Mouse (Mus musculus) intestine, embryonic 16.5 days (tissue): Measurements from ENCODE around the gene Six1. TPM values are rescaled to one million over a fixed set of nuclear protein-coding genes. Genes with fewer than 3 reads are reported as not detected.

Experiments used
- ATAC-seq: fragments of 200-750 bp; cut with Nextera tagmentation; 2 replicates; pipeline ENCODE4 v1.8.0; 2017; ENCODE audit warnings: moderate TSS enrichment, moderate library complexity
- H3K27ac ChIP-seq: fragments of 300-500 bp; sonication (generic); 2 replicates; pipeline ENCODE4 v1.5.1; 2014; ENCODE audit warnings: mild to moderate bottlenecking, low read length
- H3K27me3 ChIP-seq: fragments of 300-500 bp; sonication (generic); replicated peaks from 2 replicates; pipeline ENCODE4 v1.6.1; 2014; ENCODE audit warnings: low read length, control low read depth, mixed read lengths; ENCODE audit not compliant: control insufficient read depth, insufficient read depth
- H3K36me3 ChIP-seq: fragments of 300-500 bp; sonication (generic); 2 replicates; pipeline ENCODE4 v1.6.1; 2014; ENCODE audit warnings: low read length, control low read depth; ENCODE audit not compliant: control insufficient read depth, insufficient read depth
- H3K4me1 ChIP-seq: fragments of 300-500 bp; sonication (generic); 2 replicates; pipeline ENCODE4 v1.6.1; 2014; ENCODE audit warnings: low read length, control low read depth, mixed read lengths; ENCODE audit not compliant: control insufficient read depth, insufficient read depth
- H3K4me2 ChIP-seq: fragments of 300-500 bp; sonication (generic); 2 replicates; pipeline ENCODE4 v1.6.1; 2014; ENCODE audit warnings: low read depth, low read length, control low read depth
- H3K4me3 ChIP-seq: fragments of 300-500 bp; sonication (generic); 2 replicates; pipeline ENCODE4 v1.5.1; 2014; ENCODE audit warnings: mild to moderate bottlenecking, low read length
- H3K9ac ChIP-seq: fragments of 300-500 bp; sonication (generic); 2 replicates; pipeline ENCODE4 v1.6.1; 2014; ENCODE audit warnings: low read depth, low read length
- H3K9me3 ChIP-seq: fragments of 300-500 bp; sonication (generic); 2 replicates; pipeline ENCODE4 v1.6.1; 2016; ENCODE audit warnings: low read length, control low read depth; ENCODE audit not compliant: control insufficient read depth
- WGBS: fragments of 180-500 bp; shearing (Covaris S2); extraction: QIAGEN DNeasy Blood & Tissue Kit; methylation state at CpG from one replicate; pipeline ENCODE4 v1.1.7; 2014; 5-methylcytosine and 5-hydroxymethylcytosine counted together
- polyA plus RNA-seq: library from polyadenylated mRNA; unstranded; fragments of >200 nt; fragmentation: Nextera tagmentation; extraction: Ambion mirVana; gene quantifications from 2 replicates; pipeline ENCODE4 v1.2.1, GENCODE M21; 2015

The Six1 gene
- polyA plus RNA-seq, 1 experiment from 2014 or later: not detected

DNA sequence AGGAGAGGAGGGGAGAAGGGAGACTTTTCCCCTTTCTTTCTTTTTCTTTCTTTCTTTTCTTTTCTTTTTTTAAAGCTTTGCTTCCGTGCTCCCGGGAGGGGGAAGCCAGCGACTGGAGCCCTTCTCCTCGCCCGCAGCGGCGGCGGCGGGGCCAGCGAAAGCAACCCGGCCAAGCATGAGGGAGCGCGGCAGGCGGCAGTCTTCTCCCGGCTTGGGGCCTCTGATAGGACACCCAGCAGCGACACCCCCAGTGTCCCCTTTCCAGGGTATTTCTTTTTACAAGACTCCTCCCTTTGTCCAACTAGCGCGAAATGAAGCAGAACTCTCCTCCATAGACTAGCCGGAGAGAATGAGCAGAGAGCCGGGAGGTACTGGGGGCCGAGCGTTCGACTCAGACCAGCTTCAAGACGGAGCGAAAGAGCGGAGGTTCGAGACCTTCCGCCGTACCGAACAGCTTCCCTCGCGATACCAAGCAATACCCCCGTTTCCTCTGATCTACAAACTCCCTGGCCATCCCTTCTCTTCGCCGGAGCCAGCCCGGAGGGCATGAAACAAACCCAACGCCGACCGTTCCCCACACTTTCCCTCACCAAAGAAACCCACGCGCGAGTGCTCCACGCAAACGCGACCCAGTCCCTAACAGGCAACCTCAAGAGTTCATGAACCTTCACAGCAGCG is 8.5 kb downstream of the Six1 start:
- H3K4me2 ChIP-seq: peak overlapping the region; percentile 63
- no peaks in the 10 kb centered on the region for H3K9me3 ChIP-seq
- H3K4me3 ChIP-seq: peak overlapping the region; percentile 46
- ATAC-seq: 0 out of 2 replicates have a peak, but pooled peaks have one; percentile 24
- H3K4me1 ChIP-seq: peaks cover 25% of the 10 kb centered on the region
- H3K27me3 ChIP-seq: peaks cover 80% of the 10 kb centered on the region
- WGBS: under 1% methylated on average over 46 of the region's 46 CpGs
- H3K9ac ChIP-seq: no peak overlapping the region; the same call in 1 of the 2 replicates
- H3K36me3 ChIP-seq: no peaks in the 10 kb centered on the region
- H3K27ac ChIP-seq: no peak overlapping the region

DNA sequence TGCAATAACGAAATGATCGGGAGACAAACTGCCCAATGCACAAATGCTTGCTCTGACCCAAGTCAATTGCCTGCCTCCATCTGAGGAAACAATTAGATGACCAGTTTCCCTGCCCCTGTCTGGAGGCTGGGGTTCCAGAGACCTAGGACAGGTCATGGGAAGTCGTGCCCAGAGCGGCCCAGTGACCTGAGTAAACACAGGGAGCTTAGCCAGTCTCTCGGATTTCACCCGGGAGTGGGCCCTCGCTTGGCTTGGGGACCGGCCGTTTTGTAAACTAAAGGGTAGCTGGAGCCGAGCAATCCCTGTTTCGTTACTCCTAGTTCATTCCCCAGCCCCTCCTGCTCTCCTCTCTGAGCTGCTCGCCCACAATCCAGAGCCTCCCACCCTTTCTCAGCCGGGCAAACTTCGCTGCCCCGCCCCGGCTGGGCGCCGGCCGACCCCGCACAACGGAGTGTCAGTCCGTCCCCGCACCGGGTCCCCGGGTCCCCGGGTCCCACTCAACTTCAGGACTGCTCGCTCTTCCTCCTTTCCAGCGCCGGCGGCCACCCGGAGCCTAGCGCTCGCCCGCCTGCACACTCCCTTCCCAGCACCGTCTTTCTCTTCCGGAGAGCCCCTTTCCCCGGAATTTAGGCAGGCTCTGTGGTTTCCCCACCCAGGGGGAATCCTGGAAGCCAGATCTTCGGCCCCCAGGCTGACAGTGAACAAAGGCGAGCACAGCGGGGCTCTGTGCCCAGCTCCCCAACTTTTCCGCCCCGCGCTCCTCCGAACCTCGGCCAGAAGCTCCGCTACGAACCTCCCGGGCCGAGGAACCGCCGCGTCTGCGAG is 9.3 kb downstream of the Six1 start:
- peak overlapping the region; percentile 63 for H3K4me2 ChIP-seq
- H3K9ac ChIP-seq: peak overlapping the region; percentile 6; the same call in 1 of the 2 replicates
- WGBS: under 1% methylated on average over 52 of the region's 53 CpGs
- H3K27me3 ChIP-seq: peaks cover 81% of the 10 kb centered on the region
- H3K9me3 ChIP-seq: no peaks in the 10 kb centered on the region
- H3K27ac ChIP-seq: no peak overlapping the region
- H3K36me3 ChIP-seq: no peaks in the 10 kb centered on the region
- peak; percentile 45; the same call in 1 of the 2 replicates for ATAC-seq
- peaks cover 25% of the 10 kb centered on the region for H3K4me1 ChIP-seq
- peak overlapping the region; percentile 46 for H3K4me3 ChIP-seq

DNA sequence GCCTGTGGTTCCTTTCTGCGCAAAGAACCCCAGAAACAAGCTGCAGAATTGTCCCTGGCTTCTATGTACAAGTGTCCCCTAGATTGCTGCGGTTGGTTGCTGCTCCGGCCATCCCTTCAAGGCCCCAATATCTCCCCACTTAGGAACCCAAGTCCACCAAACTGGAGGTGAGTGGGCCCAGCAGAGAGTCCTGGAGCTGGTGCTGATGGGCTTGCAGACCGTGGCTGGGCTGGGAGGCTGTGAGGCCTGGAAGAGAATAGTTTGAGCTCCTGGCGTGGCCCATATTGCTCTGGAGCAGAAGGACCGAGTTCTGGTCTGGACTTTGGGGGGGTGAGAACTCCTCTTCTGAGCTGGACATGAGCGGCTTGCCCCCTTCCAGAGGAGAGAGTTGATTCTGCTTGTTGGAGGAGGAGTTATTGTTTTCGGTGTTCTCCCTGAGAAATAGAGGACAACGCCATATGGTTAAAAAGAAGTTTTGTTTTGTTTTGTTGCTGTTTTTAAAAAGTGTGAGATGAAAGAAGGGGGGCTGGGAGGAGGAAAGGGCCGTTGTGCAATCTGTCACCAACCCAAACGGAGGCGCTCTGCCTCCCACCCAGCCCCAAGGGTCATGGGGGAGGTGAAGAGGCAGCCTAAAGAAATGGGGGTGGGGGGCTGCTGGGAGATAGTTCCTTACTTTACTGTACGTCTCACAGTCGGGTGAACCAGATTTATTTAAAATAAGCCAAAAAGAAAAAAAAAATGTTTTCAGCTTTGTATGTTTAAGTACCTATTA is 10.1 kb downstream of the Six1 start:
- H3K9me3 ChIP-seq: no peaks in the 10 kb centered on the region
- peaks cover 80% of the 10 kb centered on the region for H3K27me3 ChIP-seq
- no peak overlapping the region for H3K4me3 ChIP-seq
- no peak overlapping the region for H3K27ac ChIP-seq
- WGBS: 8% methylated on average over 14 of the region's 14 CpGs
- H3K9ac ChIP-seq: no peak overlapping the region
- H3K36me3 ChIP-seq: no peaks in the 10 kb centered on the region
- no peak overlapping the region for H3K4me2 ChIP-seq
- H3K4me1 ChIP-seq: peaks cover 25% of the 10 kb centered on the region
- no peak for ATAC-seq

DNA sequence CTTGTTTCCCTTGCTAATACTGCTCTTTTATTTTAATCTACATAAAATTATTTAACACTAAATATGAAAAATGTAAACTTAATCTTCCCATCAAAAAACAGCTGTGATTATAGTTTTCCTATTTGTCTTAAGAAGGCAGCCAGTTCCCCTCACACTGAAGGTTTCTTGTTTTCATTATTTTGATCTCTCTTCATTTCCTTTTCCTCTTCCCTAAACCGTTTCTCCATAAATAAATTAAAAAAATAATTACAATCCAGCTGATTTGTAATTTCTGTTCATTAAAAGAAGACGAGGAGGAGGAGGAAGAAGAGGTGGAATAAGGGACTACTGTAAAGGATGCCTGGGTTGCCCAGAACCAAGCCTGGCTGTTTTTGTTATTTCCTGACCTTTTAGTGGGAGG is 10.8 kb downstream of the Six1 start:
- no peak for ATAC-seq
- H3K27ac ChIP-seq: no peak overlapping the region
- H3K4me3 ChIP-seq: no peak overlapping the region
- peaks cover 81% of the 10 kb centered on the region for H3K27me3 ChIP-seq
- no peak overlapping the region for H3K9ac ChIP-seq
- 11% methylated on average over 2 of the region's 2 CpGs for WGBS
- H3K4me1 ChIP-seq: peaks cover 25% of the 10 kb centered on the region
- no peaks in the 10 kb centered on the region for H3K9me3 ChIP-seq
- H3K36me3 ChIP-seq: no peaks in the 10 kb centered on the region
- H3K4me2 ChIP-seq: no peak overlapping the region

DNA sequence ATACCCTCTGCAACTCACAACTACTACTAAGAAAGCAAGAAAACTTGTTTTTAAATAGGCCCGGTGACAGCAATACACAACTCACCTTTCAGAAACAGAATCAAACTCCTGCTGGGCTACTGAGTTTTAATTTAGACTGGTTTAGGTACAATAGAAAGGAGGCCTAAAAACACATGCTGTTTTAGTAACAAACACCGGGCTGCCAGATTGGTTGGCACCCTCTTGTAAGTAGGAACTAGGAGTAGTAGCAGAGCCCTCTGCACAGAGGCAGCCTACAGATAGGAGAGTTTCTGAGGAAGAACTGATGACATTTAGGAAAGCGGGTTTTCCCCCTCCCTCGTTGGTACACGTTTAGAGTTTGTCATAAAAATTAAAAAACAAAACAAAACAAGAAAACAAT is 11.3 kb downstream of the Six1 start:
- Histone ChIP-seq H3K9me3 (no peaks in the 10 kb centered on the region), H3K4me1 (peaks cover 25% of the 10 kb centered on the region), H3K27me3 (peaks cover 82% of the 10 kb centered on the region), H3K36me3 (no peaks in the 10 kb centered on the region), H3K27ac (no peak overlapping the region), H3K9ac (no peak overlapping the region), H3K4me3 (no peak overlapping the region), H3K4me2 (no peak overlapping the region)
- 6% methylated on average over 5 of the region's 5 CpGs for WGBS
- ATAC-seq: no peak

DNA sequence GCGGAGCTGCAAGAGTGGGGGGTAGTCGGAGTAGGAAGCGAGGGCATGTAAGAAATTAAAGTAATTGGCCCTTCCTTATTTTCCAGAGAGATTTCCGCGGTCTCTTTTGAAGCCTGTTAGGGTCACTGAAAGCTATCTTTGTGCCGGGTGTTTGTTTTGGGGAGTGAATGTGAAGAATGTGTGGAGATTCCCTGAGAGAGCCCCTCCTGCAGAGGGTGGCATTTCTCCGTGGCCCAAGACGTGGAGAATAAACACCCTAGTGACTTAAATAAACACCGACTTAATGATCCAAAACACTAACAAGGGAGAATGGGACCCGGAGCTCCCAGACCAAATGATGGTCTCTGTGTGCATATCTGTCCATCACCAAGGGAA is 12.4 kb downstream of the Six1 start:
- no peak overlapping the region for H3K4me3 ChIP-seq
- H3K9me3 ChIP-seq: no peaks in the 10 kb centered on the region
- peaks cover 19% of the 10 kb centered on the region for H3K4me1 ChIP-seq
- H3K27ac ChIP-seq: no peak overlapping the region
- peaks cover 76% of the 10 kb centered on the region for H3K27me3 ChIP-seq
- no peak for ATAC-seq
- no peaks in the 10 kb centered on the region for H3K36me3 ChIP-seq
- 2% methylated on average over 10 of the region's 10 CpGs for WGBS
- H3K9ac ChIP-seq: no peak overlapping the region
- H3K4me2 ChIP-seq: no peak overlapping the region

DNA sequence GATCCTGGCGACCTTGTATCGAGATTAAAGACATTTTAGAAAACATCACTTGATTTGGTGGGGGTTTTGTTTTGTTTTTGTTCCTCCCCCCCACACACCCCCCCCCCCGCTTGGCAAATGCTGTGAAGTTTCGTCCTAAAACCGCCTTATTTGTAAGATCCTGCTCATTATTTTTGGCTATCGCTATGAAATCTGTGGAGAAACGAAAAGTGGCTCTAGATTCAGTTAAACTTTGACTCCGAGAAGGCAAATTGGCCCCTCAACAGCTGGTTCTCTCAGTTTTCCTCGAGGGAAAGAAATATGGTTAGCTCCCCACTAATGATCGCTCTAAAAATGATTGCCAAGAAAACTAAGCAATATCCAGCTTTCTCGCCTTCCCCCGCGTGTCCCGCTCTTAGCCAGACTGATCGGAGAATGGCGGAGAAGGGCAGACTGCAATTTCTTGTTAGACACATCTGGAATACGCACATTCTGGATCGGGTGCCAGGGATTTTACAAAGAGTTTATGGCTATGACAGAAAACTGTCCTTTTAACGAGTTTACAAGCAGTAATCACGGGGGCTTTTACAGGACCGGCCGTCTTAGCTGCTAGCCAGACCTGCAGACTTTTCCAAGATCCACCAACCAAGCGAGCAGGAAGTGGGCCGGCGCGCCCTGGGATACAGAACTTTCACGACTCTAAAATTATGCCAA is 13.0 kb downstream of the Six1 start:
- peaks cover 14% of the 10 kb centered on the region for H3K4me1 ChIP-seq
- H3K27ac ChIP-seq: no peak overlapping the region
- WGBS: 2% methylated on average over 27 of the region's 27 CpGs
- H3K4me2 ChIP-seq: no peak overlapping the region
- H3K9me3 ChIP-seq: no peaks in the 10 kb centered on the region
- ATAC-seq: no peak
- no peak overlapping the region for H3K9ac ChIP-seq
- no peaks in the 10 kb centered on the region for H3K36me3 ChIP-seq
- H3K4me3 ChIP-seq: no peak overlapping the region
- peaks cover 75% of the 10 kb centered on the region for H3K27me3 ChIP-seq

DNA sequence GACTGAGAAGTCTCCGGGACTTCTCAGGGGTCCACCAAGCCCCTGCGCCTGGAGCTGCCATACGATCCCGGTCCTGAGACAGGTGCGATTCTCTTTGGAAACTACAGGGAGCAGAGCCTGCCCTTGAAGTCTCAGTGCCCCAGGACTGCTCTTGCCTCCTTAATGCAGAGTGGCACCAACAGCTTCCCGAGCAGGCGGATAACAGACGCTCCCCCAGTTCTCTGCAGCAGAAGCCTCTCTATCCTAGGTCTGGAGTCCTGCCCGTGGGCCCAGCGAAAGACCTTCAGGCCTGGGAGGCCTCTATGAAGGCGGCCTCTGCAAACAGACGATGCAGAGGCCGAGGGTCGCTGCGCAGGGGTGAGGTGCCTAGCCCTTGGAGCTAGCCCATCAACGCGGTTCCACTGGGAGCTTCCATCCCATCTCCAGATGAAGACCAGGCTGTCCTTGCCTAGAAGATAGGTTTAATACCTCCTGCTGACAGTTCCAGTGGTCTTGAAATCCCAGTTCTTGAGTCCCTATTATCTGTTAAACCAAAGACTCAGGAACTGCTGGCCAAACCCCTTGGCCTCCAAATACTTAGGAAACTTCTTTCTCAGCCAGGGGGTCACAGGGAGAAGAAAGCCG is 13.6 kb downstream of the Six1 start:
- no peak for ATAC-seq

More for the DNA sequence above, 13.6 kb downstream of the Six1 start:
- H3K36me3 ChIP-seq: no peaks in the 10 kb centered on the region
- no peak overlapping the region for H3K4me3 ChIP-seq
- no peaks in the 10 kb centered on the region for H3K9me3 ChIP-seq
- 3% methylated on average over 18 of the region's 18 CpGs for WGBS
- no peak overlapping the region for H3K9ac ChIP-seq
- no peak overlapping the region for H3K4me2 ChIP-seq
- peaks cover 7% of the 10 kb centered on the region; the same call in 1 of the 2 replicates for H3K4me1 ChIP-seq
- peaks cover 74% of the 10 kb centered on the region for H3K27me3 ChIP-seq
- no peak overlapping the region for H3K27ac ChIP-seq
